ENCODE assay signal across 8 mouse cellular contexts in the genomic region with DNA sequence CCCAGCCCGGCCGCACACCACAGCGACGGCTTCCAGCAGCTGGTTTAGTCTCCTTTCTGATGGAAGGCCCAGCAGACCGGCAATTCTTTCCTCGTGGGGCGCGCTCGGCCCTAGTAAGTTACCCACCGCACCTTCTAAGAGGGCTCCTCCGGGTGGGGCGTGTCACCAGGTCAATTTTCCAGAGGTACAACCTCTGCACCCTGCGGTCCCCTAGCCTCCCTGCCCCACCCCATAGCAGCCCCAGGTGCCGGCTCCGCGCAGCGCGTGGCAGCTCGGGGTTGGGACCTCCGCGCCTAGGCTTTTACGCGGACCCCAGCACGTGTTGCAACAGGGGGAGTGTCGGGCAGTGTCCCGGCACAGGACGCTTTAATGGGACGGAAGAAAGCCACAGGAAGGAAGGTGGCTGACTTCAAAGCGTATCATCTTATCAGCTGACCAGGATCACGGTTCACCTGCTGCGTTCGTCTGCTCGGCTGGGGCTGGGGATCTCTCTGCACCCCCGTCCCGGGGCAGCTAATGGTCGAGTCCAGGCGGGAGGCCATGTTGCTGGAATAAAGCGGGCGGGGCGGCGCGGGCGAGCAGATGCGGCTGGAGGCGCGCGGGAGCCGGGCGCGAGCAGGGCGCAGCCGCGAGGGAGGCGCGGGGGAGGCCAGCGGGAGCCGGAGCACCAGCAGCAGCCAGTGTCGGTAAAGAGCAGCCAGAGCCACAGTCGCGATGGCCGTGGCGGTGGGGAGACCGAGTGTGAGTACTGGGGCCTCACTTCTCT. TPM values are rescaled to one million over a fixed set of nuclear protein-coding genes. Genes with fewer than 3 reads are reported as not detected.
DNase-seq lines count a peak whose midpoint lies in the region; ATAC-seq and TF ChIP-seq lines count a peak whose summit lies in the region.

A gene (plus strand): TSS at position 581 of the 766 bp plus-strand sequence.

- WGBS in embryonic facial prominence, embryonic 14.5 days: under 1% methylated on average over 53 of the region's 63 CpGs
- under 1% methylated on average over 35 of the region's 63 CpGs for WGBS in limb, embryonic 14.5 days
- 1% methylated on average over 58 of the region's 63 CpGs for WGBS in midbrain, postnatal 0 days

- peak; percentile 84 for DNase-seq in 3T3-L1 (ENCODE audit: low read depth, low spot score)
- peak; percentile 81 to 92 for DNase-seq in adrenal gland, postnatal 4 days (ENCODE audit: low spot score in 2 of 2)
- DNase-seq in embryonic facial prominence, embryonic 14.5 days (ENCODE audit: low spot score): peak; percentile 95
- DNase-seq in heart, adult 8-10 months (ENCODE audit: low spot score): peak; percentile 92
- DNase-seq in kidney, adult 9 months: peak; percentile 94
- DNase-seq in limb, embryonic 14.5 days (ENCODE audit: low spot score): peak; percentile 91
- peak; percentile 92 for DNase-seq in midbrain, postnatal 0 days (ENCODE audit: low spot score)
- peak; percentile 75 to 79 for DNase-seq in spleen, postnatal 14 days (ENCODE audit: low spot score in 2 of 2)

- TF ChIP-seq CTCF in midbrain, postnatal 0 days (IDR thresholded peaks at IDR 0.05): no peak; the same call in 1 of the 2 replicates

- peak; percentile 82; the same call in 1 of the 2 replicates for TF ChIP-seq POLR2A in limb, embryonic 14.5 days (IDR thresholded peaks at IDR 0.05; ENCODE audit: borderline replicate concordance, extremely low read depth, insufficient read depth, insufficient read length)

- peak within 1 kb of the TSS; percentile 66 for H3K4me3 ChIP-seq in embryonic facial prominence, embryonic 14.5 days (ENCODE audit: low read depth, low read length)
- peak within 1 kb of the TSS; percentile 82 for H3K4me3 ChIP-seq in limb, embryonic 14.5 days (replicated peaks; ENCODE audit: low read length)
- H3K4me3 ChIP-seq in midbrain, postnatal 0 days (ENCODE audit: low read depth, low read length): peak within 1 kb of the TSS; percentile 79

- H3K4me1 ChIP-seq in embryonic facial prominence, embryonic 14.5 days (ENCODE audit: control insufficient read depth, insufficient read depth, low read length): peaks cover 42% of the 10 kb centered on the region
- peaks cover 38% of the 10 kb centered on the region for H3K4me1 ChIP-seq in limb, embryonic 14.5 days (ENCODE audit: control insufficient read depth, insufficient read depth, low read length)
- H3K4me1 ChIP-seq in midbrain, postnatal 0 days (ENCODE audit: insufficient read depth, low read length): peaks cover 20% of the 10 kb centered on the region

- peak within 1 kb of the TSS; percentile 89 for H3K4me2 ChIP-seq in embryonic facial prominence, embryonic 14.5 days (ENCODE audit: low read depth, low read length)
- H3K4me2 ChIP-seq in limb, embryonic 14.5 days (replicated peaks; ENCODE audit: low read depth, low read length, severe bottlenecking): peak within 1 kb of the TSS; percentile 84
- H3K4me2 ChIP-seq in midbrain, postnatal 0 days (ENCODE audit: low read depth, low read length, poor library complexity, severe bottlenecking): peak within 1 kb of the TSS; percentile 91

- H3K36me3 ChIP-seq in embryonic facial prominence, embryonic 14.5 days (ENCODE audit: control insufficient read depth, insufficient read depth, low read length): no peaks in the 10 kb centered on the region
- peaks cover 4% of the 10 kb centered on the region; the same call in 1 of the 2 replicates for H3K36me3 ChIP-seq in limb, embryonic 14.5 days (ENCODE audit: control insufficient read depth, insufficient read depth, low read length)
- no peaks in the 10 kb centered on the region for H3K36me3 ChIP-seq in midbrain, postnatal 0 days (ENCODE audit: insufficient read depth, low read length)

- peak; percentile 92 for ATAC-seq in embryonic facial prominence, embryonic 14.5 days (ENCODE audit: low read depth)
- ATAC-seq in limb, embryonic 14.5 days (ENCODE audit: low FRiP score, low read depth): peak; percentile 90
- peak; percentile 92 for ATAC-seq in midbrain, postnatal 0 days (ENCODE audit: low FRiP score)

- H3K9ac ChIP-seq in embryonic facial prominence, embryonic 14.5 days (ENCODE audit: low read depth, low read length): peak within 1 kb of the TSS; percentile 86
- peak within 1 kb of the TSS; percentile 85 for H3K9ac ChIP-seq in limb, embryonic 14.5 days (ENCODE audit: low read depth, low read length, severe bottlenecking)
- H3K9ac ChIP-seq in midbrain, postnatal 0 days (replicated peaks; ENCODE audit: low read length, poor library complexity, severe bottlenecking): peak within 1 kb of the TSS; percentile 83

- no peaks in the 10 kb centered on the region for H3K27me3 ChIP-seq in embryonic facial prominence, embryonic 14.5 days (replicated peaks; ENCODE audit: control insufficient read depth, insufficient read depth, low read length)
- H3K27me3 ChIP-seq in limb, embryonic 14.5 days (ENCODE audit: control insufficient read depth, insufficient read depth, low read length): no peaks in the 10 kb centered on the region
- H3K27me3 ChIP-seq in midbrain, postnatal 0 days (ENCODE audit: insufficient read depth, low read length): no peaks in the 10 kb centered on the region

- no peaks in the 10 kb centered on the region for H3K9me3 ChIP-seq in embryonic facial prominence, embryonic 14.5 days (ENCODE audit: control insufficient read depth, low read length)
- no peaks in the 10 kb centered on the region for H3K9me3 ChIP-seq in limb, embryonic 14.5 days (ENCODE audit: control insufficient read depth, low read length)
- no peaks in the 10 kb centered on the region for H3K9me3 ChIP-seq in midbrain, postnatal 0 days (ENCODE audit: low read length)

- H3K27ac ChIP-seq in embryonic facial prominence, embryonic 14.5 days (replicated peaks; ENCODE audit: low read depth, low read length): peak within 1 kb of the TSS; percentile 94
- peak within 1 kb of the TSS; percentile 95 for H3K27ac ChIP-seq in limb, embryonic 14.5 days (replicated peaks; ENCODE audit: low read depth, low read length)
- H3K27ac ChIP-seq in midbrain, postnatal 0 days (ENCODE audit: low read depth, low read length): peak within 1 kb of the TSS; percentile 89

RNA-seq across cellular contexts. Expression of the gene that starts here (rescaled TPM):
- 100 to 1,000 TPM; 114 to 144 TPM for total RNA-seq in adrenal gland, postnatal 4 days (2021)
- 187 and 197 TPM in 2 replicates for polyA plus RNA-seq in embryonic facial prominence, embryonic 14.5 days (2014; fragmentation: Nextera tagmentation; extraction: Ambion mirVana)
- 10 to 100 TPM; 23.6 to 29.9 (median 25.5) TPM for total RNA-seq in heart, adult 8-10 months (2022)
- 141 and 149 TPM in 2 replicates for polyA plus RNA-seq in limb, embryonic 14.5 days (2012; rRNA removed)
- 197 and 206 TPM in 2 replicates for polyA plus RNA-seq in limb, embryonic 14.5 days (2014; fragmentation: Nextera tagmentation; extraction: Ambion mirVana)
- 95.9 and 100 TPM in 2 replicates for total RNA-seq in midbrain, postnatal 0 days (2014; rRNA removed)
- polyA plus RNA-seq in midbrain, postnatal 0 days (2015; fragmentation: Nextera tagmentation; extraction: Ambion mirVana): 87.7 and 96.0 TPM in 2 replicates

Comparison
In these comparisons a context has a peak if more than half of its experiments do, and no peak if none do; other contexts are left out.
1. Peak in every context shown above with its lines: DNase-seq, ATAC-seq, H3K4me3 ChIP-seq and H3K27ac ChIP-seq.